Comparison of ENCODE assay signal across 10 mouse cellular contexts in the genomic region with DNA sequence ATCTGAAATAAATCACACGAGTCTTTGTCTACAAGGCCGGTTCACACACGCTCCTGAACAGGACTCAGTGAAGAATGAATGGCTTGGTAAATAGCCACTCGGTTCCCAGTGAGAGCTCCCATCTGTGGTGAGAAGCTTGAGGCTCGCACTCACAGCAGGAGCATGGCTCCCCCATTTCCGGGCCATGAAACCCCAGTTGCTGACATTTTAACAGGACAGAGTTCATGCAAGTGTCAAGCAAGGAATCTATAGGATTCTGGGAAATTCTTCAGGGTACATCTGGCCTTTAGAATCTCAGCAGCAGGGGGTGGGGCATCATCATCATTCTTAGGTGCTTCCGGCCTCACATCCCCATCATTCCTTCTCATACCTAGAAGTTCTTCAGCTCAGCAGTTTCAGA.
"Had no signal": no experiment of that assay in that cellular context is flagged by ENCODE, and none has a peak within 500 bp of the region (broad histone marks: within the 10 kb centered on the region; RNA-seq: fewer than 3 reads in every experiment).

No protein-coding gene starts in this region.

- DNase-seq: kidney, adult 9 months; kidney, postnatal 14 days; liver; liver, embryonic 13.5 days; lung, adult 18-20 months; retina, postnatal 1 day; right cerebral cortex, postnatal 4 days; spleen, adult 18-20 months; thymus, adult 18-20 months; thymus, postnatal 14 days had no signal
